Mouse (Mus musculus) CD8-positive naive resting alpha-beta T cell, adult 2 months (primary cell): ENCODE data around the gene Sbpl.
"Not testable (repeated sequence)": the region's sequence is repeated elsewhere in the genome, so short reads cannot be mapped to it uniquely, and the experiment has no call there.

Experiments
- DNase-seq, 2 experiments: peaks; one replicate each; pipeline ENCODE4 v3.0.0; 2022; ENCODE audit warnings: low read depth in 2 of 2, low spot score in 2 of 2

The Sbpl gene

GRCm38 (mm10) chr17:23961573-23962122 is 6.6 kb upstream of the Sbpl start:
- DNase-seq: no peak

- peak; percentile 69 to 76 for DNase-seq
Observed at GRCm38 (mm10) chr17:23960084-23960738, 5.1 kb upstream of the Sbpl start.

- not testable (repeated sequence) for DNase-seq
Observed at GRCm38 (mm10) chr17:23950828-23951227, 4.2 kb downstream of the Sbpl start.

- no peak for DNase-seq
Observed at GRCm38 (mm10) chr17:23949068-23949467, 6.0 kb downstream of the Sbpl start.

DNA sequence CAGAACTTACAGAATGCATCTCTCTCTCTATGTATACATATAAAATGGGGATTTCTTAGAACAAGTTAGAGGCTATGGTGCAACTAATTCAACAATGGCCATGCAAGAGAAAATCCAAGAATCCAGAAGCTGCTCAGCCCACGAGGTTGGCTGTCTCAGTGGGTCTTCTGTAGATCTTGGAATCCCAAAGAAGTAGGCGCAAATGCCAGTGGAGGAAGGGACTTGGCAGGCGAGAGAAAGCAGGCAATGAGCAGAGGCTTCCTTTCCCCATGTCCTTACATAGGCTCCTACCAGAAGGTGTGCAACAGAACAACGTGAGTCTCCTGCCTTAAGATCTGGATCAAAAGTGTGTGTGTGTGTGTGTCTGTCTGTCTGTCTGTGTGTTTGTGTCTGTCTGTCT is 7.6 kb downstream of the Sbpl start:
- DNase-seq: not testable (repeated sequence)

DNA sequence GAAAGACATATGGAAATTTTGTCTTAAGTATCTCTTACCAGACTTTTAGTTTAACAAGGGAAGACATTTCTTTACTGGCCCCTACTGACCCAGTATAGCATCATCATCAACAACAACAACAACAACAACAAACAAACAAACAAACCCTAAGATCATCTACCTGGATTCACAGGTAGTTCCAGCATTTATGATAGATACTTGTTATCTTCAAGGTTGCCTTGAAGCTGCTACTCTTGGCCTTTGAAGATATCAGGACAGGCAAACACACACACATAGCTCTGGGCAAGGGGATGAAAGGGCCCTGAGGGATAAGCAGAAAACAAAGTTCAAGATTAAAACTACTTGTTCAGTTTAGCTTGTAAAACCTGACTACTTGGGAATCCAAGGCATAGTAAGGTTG is 13.7 kb downstream of the Sbpl start, which contains the start of gene Sbp:
TSS of gene Sbp (plus strand) at position 301 of the 400 bp plus-strand sequence.
- no peak for DNase-seq

DNA sequence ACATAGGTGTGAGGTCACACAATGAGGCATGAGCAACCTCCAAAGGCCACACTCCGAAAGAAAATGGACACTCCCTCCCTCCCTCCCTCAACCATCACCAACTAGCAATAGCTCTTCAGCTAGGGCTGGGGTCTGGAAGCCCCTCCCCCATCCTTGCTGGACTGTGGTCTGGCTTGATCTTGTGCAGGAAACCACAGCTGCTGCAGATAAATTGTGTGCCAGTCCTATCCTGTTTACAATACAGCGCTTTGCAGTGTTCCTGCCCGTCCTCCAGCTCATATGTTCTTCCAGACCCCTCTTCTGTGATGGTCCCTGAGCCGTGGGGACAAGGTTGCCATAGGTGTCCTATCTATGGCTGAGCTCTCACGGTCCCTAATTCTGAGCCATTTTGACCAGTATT is 23.9 kb downstream of the Sbpl start:
- DNase-seq: no peak

GRCm38 (mm10) chr17:23925090-23925493 is 30.0 kb downstream of the Sbpl start:
- DNase-seq: peak in 1 of 2 experiments; percentile 5

DNA sequence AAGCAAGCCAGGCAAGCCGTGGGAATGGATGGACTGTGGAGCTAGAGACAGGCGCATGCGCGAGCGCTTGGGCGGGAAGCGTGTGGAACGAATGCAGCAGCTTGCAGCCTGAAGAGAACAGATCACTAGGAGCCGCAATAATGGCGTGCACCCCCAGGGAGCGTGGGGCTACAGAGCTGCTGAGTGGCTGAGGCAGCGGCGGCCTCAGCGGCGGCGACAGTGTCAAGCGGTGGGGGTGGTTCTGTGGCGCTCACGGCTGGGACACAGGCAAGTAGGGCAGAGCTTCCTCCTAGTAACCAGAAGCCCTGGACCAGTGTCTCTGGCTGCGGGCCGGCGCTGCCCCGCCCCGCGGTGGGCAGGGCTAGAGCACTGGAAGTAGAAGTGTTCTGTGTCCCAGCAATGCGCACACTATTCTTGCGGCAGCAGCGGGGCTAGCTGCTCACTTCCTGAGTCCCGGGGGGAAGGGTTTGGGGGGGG is 30.5 kb downstream of the Sbpl start:
- peak; percentile 74 to 75 for DNase-seq

DNA sequence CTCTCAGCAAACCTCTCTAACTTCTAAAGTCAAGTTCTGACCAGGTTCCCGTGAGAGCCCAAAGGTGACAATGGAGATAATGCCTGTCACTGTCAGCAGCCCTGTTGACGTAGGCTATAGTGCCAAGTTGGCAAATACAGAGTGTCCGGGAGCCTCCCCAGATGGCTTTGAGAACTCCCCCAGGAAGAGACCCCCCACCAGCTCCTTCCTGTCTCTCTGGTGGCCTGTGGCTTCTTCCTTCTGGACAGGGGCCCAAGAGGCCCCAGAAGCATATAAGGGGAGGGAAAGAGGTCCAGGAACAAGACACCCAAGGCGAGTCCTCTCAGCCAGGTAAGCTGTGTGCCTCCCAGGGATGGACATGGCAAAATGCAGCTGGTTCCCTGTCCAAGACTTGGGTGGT is 37.9 kb downstream of the Sbpl start, which contains the start of gene Dcpp3:
TSS of gene Dcpp3 (plus strand) at position 301 of the 400 bp plus-strand sequence.
- DNase-seq: not testable (repeated sequence)
